Mouse (Mus musculus) lung, postnatal 0 days (tissue): ENCODE results near the gene H2al1h.
"Not testable (repeated sequence)": the region's sequence is repeated elsewhere in the genome, so short reads cannot be mapped to it uniquely, and the experiment has no call there.

Experiments
- CTCF ChIP-seq: IDR thresholded peaks from 2 replicates; pipeline ENCODE4 v1.5.1; 2016; ENCODE audit warnings: antibody characterized with exemption, mild to moderate bottlenecking
- EP300 ChIP-seq: IDR thresholded peaks from 2 replicates; pipeline ENCODE4 v1.6.1; 2016; ENCODE audit warnings: antibody characterized with exemption, mild to moderate bottlenecking, control low read depth

DNA sequence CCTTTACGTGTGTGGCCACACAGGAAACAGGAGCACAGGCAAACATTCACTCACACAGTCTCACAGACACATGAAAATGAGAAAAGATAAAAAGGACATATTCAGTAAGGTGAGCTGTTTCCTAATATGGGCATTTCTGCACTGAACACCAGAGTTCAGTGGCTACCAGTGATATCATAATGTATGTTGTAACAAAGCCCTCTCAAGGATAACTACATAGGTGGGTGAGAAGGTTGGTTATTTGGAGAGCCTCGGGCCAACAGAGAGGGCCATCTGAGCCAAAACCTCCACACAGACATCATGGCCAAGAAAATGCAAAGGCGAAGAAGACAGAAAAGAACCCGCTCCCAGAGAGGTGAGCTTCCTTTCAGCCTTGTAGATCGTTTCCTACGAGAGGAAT, 12.8 kb upstream of the H2al1h start, which contains the start of gene H2al1d:
- not testable (repeated sequence) for TF ChIP-seq CTCF, EP300
